Mouse (Mus musculus) MEL (cell line): ENCODE measurements at regions not wholly inside any gene's neighbourhood (a gene's known extent, or its start where the extent isn't known, plus 50 kb on each side); places are given as distances from the start of the nearest gene placed in this dataset.

ENCODE experiments used
- DNase-seq: peaks from one replicate; pipeline ENCODE4 v3.0.0; 2011; ENCODE audit warnings: low read depth, low spot score
- H3K27ac ChIP-seq: 2 replicates; pipeline ENCODE4 v1.5.1; 2012; ENCODE audit warnings: low read depth, mild to moderate bottlenecking, control low read depth, low read length, moderate library complexity; ENCODE audit not compliant: control insufficient read depth
- H3K27me3 ChIP-seq, 2 experiments: fragments of 150-350 bp in 1 of 2; sonication (generic) in 1 of 2; 2 replicates each; pipeline ENCODE4 v1.6.1; 2012; ENCODE audit warnings: low read length in 2 of 2, mild to moderate bottlenecking in 2 of 2, improper control_type of control experiment in 1 of 2, moderate library complexity in 1 of 2; ENCODE audit not compliant: insufficient read depth in 2 of 2, control insufficient read depth in 1 of 2
- H3K36me3 ChIP-seq, 2 experiments: 2 replicates each; pipeline ENCODE4 v1.6.1; 2012 to 2014; ENCODE audit warnings: low read length in 2 of 2, improper control_type of control experiment in 1 of 2, inconsistent platforms in 1 of 2, mild to moderate bottlenecking in 1 of 2; ENCODE audit not compliant: insufficient read depth in 2 of 2, control insufficient read depth in 1 of 2
- H3K4me1 ChIP-seq, 2 experiments: fragments of 150-350 bp in 1 of 2; sonication (generic) in 1 of 2; 2 replicates each; pipeline ENCODE4 v1.6.1; 2012; ENCODE audit warnings: low read length in 2 of 2, improper control_type of control experiment in 1 of 2, mild to moderate bottlenecking in 1 of 2; ENCODE audit not compliant: insufficient read depth in 2 of 2, control insufficient read depth in 1 of 2
- H3K4me3 ChIP-seq, 2 experiments: fragments of 150-350 bp in 1 of 2; sonication (generic) in 1 of 2; 2 replicates each; pipeline ENCODE4 v1.5.1; 2012; ENCODE audit warnings: low read depth in 2 of 2, low read length in 2 of 2, mild to moderate bottlenecking in 2 of 2, moderate library complexity in 2 of 2, control low read depth in 1 of 2, improper control_type of control experiment in 1 of 2; ENCODE audit not compliant: control insufficient read depth in 1 of 2, insufficient read depth in 1 of 2
- H3K79me2 ChIP-seq: 2 replicates; pipeline ENCODE4 v1.6.1; 2012; ENCODE audit warnings: mild to moderate bottlenecking, low read length, moderate library complexity; ENCODE audit not compliant: control insufficient read depth, poor library complexity, insufficient read depth
- H3K9ac ChIP-seq: 2 replicates; pipeline ENCODE4 v1.6.1; 2012; ENCODE audit warnings: low read depth, mild to moderate bottlenecking, control low read depth, low read length, moderate library complexity; ENCODE audit not compliant: control insufficient read depth, poor library complexity, severe bottlenecking
- H3K9me3 ChIP-seq: fragments of 150-350 bp; sonication (generic); replicated peaks from 2 replicates; pipeline ENCODE4 v1.6.1; 2012; ENCODE audit warnings: mild to moderate bottlenecking, low read length, improper control_type of control experiment, moderate library complexity; ENCODE audit not compliant: insufficient read depth
- BHLHE40 ChIP-seq: IDR thresholded peaks from 2 replicates; pipeline ENCODE4 v1.6.1; 2012; ENCODE audit warnings: low read depth, mild to moderate bottlenecking, inconsistent platforms, low read length, improper control_type of control experiment, borderline replicate concordance
- CHD1 ChIP-seq: IDR thresholded peaks from 2 replicates; pipeline ENCODE4 v1.6.1; 2012; ENCODE audit warnings: low read depth, mild to moderate bottlenecking, inconsistent platforms, low read length, improper control_type of control experiment
- CHD2 ChIP-seq: IDR thresholded peaks from 2 replicates; pipeline ENCODE4 v1.6.1; 2011; ENCODE audit warnings: low read length, improper control_type of control experiment
- ELF1 ChIP-seq: IDR thresholded peaks from 2 replicates; pipeline ENCODE4 v1.6.1; 2014; ENCODE audit warnings: low read depth, mild to moderate bottlenecking, inconsistent platforms, low read length, improper control_type of control experiment, moderate library complexity
- EP300 ChIP-seq, 2 experiments: IDR thresholded peaks; 2 replicates each; pipeline ENCODE4 v1.6.1; 2011; ENCODE audit warnings: improper control_type of control experiment in 2 of 2, low read length in 2 of 2, low read depth in 1 of 2, mild to moderate bottlenecking in 1 of 2
- ETS1 ChIP-seq: IDR thresholded peaks from 2 replicates; pipeline ENCODE4 v1.6.1; 2012; ENCODE audit warnings: low read depth, mild to moderate bottlenecking, inconsistent platforms, low read length, improper control_type of control experiment, moderate library complexity
- GATA1 ChIP-seq: IDR thresholded peaks from 2 replicates; pipeline ENCODE4 v1.6.1; 2011; ENCODE audit warnings: low read depth, low read length, improper control_type of control experiment
- JUND ChIP-seq: IDR thresholded peaks from 2 replicates; pipeline ENCODE4 v1.6.1; 2011; ENCODE audit warnings: low read depth, mild to moderate bottlenecking, improper control_type of control experiment, low read length
- KAT2A ChIP-seq: conservative IDR thresholded peaks from 2 replicates; pipeline ENCODE4 v1.6.1; 2012; ENCODE audit warnings: low read depth, low read length, improper control_type of control experiment, inconsistent platforms
- MEF2A ChIP-seq: IDR thresholded peaks from 2 replicates; pipeline ENCODE4 v1.6.1; 2014; ENCODE audit warnings: low read depth, mild to moderate bottlenecking, inconsistent platforms, low read length, improper control_type of control experiment; ENCODE audit not compliant: poor library complexity, insufficient replicate concordance, severe bottlenecking; ENCODE audit errors: extremely low read depth
- MYB ChIP-seq: IDR thresholded peaks from 2 replicates; pipeline ENCODE4 v1.6.1; 2011; ENCODE audit warnings: mild to moderate bottlenecking, low read depth, low read length, improper control_type of control experiment
- POLR2A ChIP-seq, 2 experiments: IDR thresholded peaks; 2 replicates each; pipeline ENCODE4 v1.6.1; 2011 to 2012; ENCODE audit warnings: low read length in 2 of 2, mild to moderate bottlenecking in 2 of 2, control low read depth in 1 of 2, improper control_type of control experiment in 1 of 2, low read depth in 1 of 2, moderate library complexity in 1 of 2; ENCODE audit not compliant: control insufficient read depth in 1 of 2, insufficient read depth in 1 of 2, poor library complexity in 1 of 2
- POLR2AphosphoS5 ChIP-seq: IDR thresholded peaks from 2 replicates; pipeline ENCODE4 v1.6.1; 2012; ENCODE audit warnings: low read depth, borderline replicate concordance, mild to moderate bottlenecking, inconsistent platforms, low read length, moderate library complexity, mixed read lengths
- RCOR1 ChIP-seq: IDR thresholded peaks from 2 replicates; pipeline ENCODE4 v1.6.1; 2012; ENCODE audit warnings: low read depth, mild to moderate bottlenecking, inconsistent platforms, low read length, improper control_type of control experiment
- SMC3 ChIP-seq: IDR thresholded peaks from 2 replicates; pipeline ENCODE4 v1.6.1; 2011; ENCODE audit warnings: low read depth, low read length, improper control_type of control experiment
- TBP ChIP-seq: IDR thresholded peaks from 2 replicates; pipeline ENCODE4 v1.8.0; 2011; ENCODE audit warnings: low read depth, low read length, improper control_type of control experiment
- TCF12 ChIP-seq: IDR thresholded peaks from 2 replicates; pipeline ENCODE4 v1.6.1; 2014; ENCODE audit warnings: low read depth, mild to moderate bottlenecking, inconsistent platforms, low read length, improper control_type of control experiment, moderate library complexity
- UBTF ChIP-seq: IDR thresholded peaks from 2 replicates; pipeline ENCODE4 v1.6.1; 2012; ENCODE audit warnings: low read depth, mild to moderate bottlenecking, inconsistent platforms, low read length, improper control_type of control experiment, moderate library complexity, borderline replicate concordance; ENCODE audit not compliant: insufficient read depth
- USF1 ChIP-seq: IDR thresholded peaks from 2 replicates; pipeline ENCODE4 v1.6.1; 2014; ENCODE audit warnings: low read depth, mild to moderate bottlenecking, inconsistent platforms, low read length, improper control_type of control experiment, moderate library complexity
- USF2 ChIP-seq, 2 experiments: IDR thresholded peaks; 2 replicates each; pipeline ENCODE4 v1.6.1; 2011 to 2012; ENCODE audit warnings: improper control_type of control experiment in 2 of 2, low read length in 2 of 2, borderline replicate concordance in 1 of 2, inconsistent platforms in 1 of 2, low read depth in 1 of 2, mild to moderate bottlenecking in 1 of 2; ENCODE audit not compliant: insufficient read depth in 1 of 2
- ZKSCAN1 ChIP-seq: IDR thresholded peaks from 2 replicates; pipeline ENCODE4 v1.6.1; 2012; ENCODE audit warnings: low read depth, mild to moderate bottlenecking, inconsistent platforms, low read length, improper control_type of control experiment, moderate library complexity
- ZNF384 ChIP-seq: IDR thresholded peaks from 2 replicates; pipeline ENCODE4 v1.6.1; 2012; ENCODE audit warnings: low read depth, mild to moderate bottlenecking, inconsistent platforms, low read length, improper control_type of control experiment

- Histone ChIP-seq H3K9ac (no peak overlapping the region), H3K4me3 (no peak overlapping the region)
- peak; percentile 19 for DNase-seq
- 0 out of 2 replicates have a peak, but pooled peaks have one; percentile 37 for TF ChIP-seq ETS1
- TF ChIP-seq RCOR1 = peak; percentile 92
- TF ChIP-seq CHD1 = no peak
- no peak for TF ChIP-seq ZKSCAN1
- no peak for TF ChIP-seq SMC3
- TF ChIP-seq USF2 (IDR thresholded peaks at IDR 0.05; ENCODE audit: borderline replicate concordance in 1 of 2, insufficient read depth in 1 of 2, low read depth in 1 of 2, low read length in 2 of 2) = no peak
- TF ChIP-seq ZNF384 = no peak
- no peak for TF ChIP-seq MYB
- TF ChIP-seq UBTF = no peak
- no peak for TF ChIP-seq POLR2AphosphoS5
- TF ChIP-seq JUND = no peak
- TF ChIP-seq GATA1 = peak; percentile 78
- no peak for TF ChIP-seq USF1
- TF ChIP-seq POLR2A (IDR thresholded peaks at IDR 0.05; ENCODE audit: control insufficient read depth in 1 of 2, insufficient read depth in 1 of 2, low read depth in 1 of 2, low read length in 2 of 2, poor library complexity in 1 of 2) = no peak
- no peak for TF ChIP-seq KAT2A
- no peak for TF ChIP-seq CHD2
- peak; percentile 74 to 83 for TF ChIP-seq EP300 (IDR thresholded peaks at IDR 0.05; ENCODE audit: low read depth in 1 of 2, low read length in 2 of 2)
- TF ChIP-seq ELF1 = no peak
- no peak for TF ChIP-seq BHLHE40
- TF ChIP-seq TBP = no peak
- peak; percentile 93 for TF ChIP-seq TCF12
- TF ChIP-seq MEF2A = no peak
- TF ChIP-seq, all 39 proteins: peak for 5
- Histone ChIP-seq H3K27me3 (no peaks in the 10 kb centered on the region), H3K9me3 (no peaks in the 10 kb centered on the region), H3K79me2 (no peaks in the 10 kb centered on the region), H3K4me1 (peaks cover 0 to 2% of the 10 kb centered on the region in 2 experiments; a peak in 1 of 4 replicates), H3K27ac (no peak overlapping the region), H3K36me3 (no peaks in the 10 kb centered on the region; a peak in 2 of 4 replicates)
Observed at GRCm38 (mm10) chr15:49413665-49414064, 4471.0 kb upstream of the Gm7489 start.
